Mouse (Mus musculus) gastrocnemius, postnatal 4 days (tissue): ENCODE results near the gene Gmfg. TPM values are rescaled to one million over a fixed set of nuclear protein-coding genes. Genes with fewer than 3 reads are reported as not detected.
A peak's percentile ranks its signal among the peaks of the same experiment; 100 is the strongest.

Source experiments
- DNase-seq, 2 experiments: peaks; one replicate each; pipeline ENCODE4 v3.0.0; 2021 to 2022; ENCODE audit warnings: low spot score in 2 of 2, mixed read lengths in 2 of 2
- total RNA-seq, 2 experiments: library from RNA; stranded (reverse); gene quantifications; 2 replicates each; pipeline ENCODE4 v1.2.3; 2021

The Gmfg gene
- total RNA-seq, 2 experiments from 2014 or later, result 16.1 to 16.2 TPM

GRCm38 (mm10) chr7:28436271-28436904 lies 859 bp upstream of the Gmfg start:
- DNase-seq, result peak; percentile 99 to 100

GRCm38 (mm10) chr7:28437964-28438363 lies 717 bp downstream of the Gmfg start:
- DNase-seq, result no peak

GRCm38 (mm10) chr7:28438771-28439170 lies 1.5 kb downstream of the Gmfg start:
- DNase-seq, result no peak

GRCm38 (mm10) chr7:28440739-28441138 lies 3.5 kb downstream of the Gmfg start:
- DNase-seq, result no peak

- DNase-seq, result no peak
Measured at GRCm38 (mm10) chr7:28441776-28442485, 4.7 kb downstream of the Gmfg start.

GRCm38 (mm10) chr7:28442688-28443087 lies 5.4 kb downstream of the Gmfg start:
- DNase-seq, result no peak

GRCm38 (mm10) chr7:28444344-28444974 lies 7.2 kb downstream of the Gmfg start:
- no peak for DNase-seq

- peak; percentile 56 to 77 for DNase-seq
Measured at GRCm38 (mm10) chr7:28446446-28446845, 9.2 kb downstream of the Gmfg start.

- no peak for DNase-seq
Measured at GRCm38 (mm10) chr7:28447101-28447830, 10.0 kb downstream of the Gmfg start.

- no peak for DNase-seq
Measured at GRCm38 (mm10) chr7:28447865-28448820, 10.9 kb downstream of the Gmfg start.

GRCm38 (mm10) chr7:28451531-28452360 lies 14.5 kb downstream of the Gmfg start, which contains the start of gene Lrfn1:
Gene Lrfn1, plus strand, starts transcription at chr7:28451980.
- no peak for DNase-seq

GRCm38 (mm10) chr7:28452361-28453005 lies 15.2 kb downstream of the Gmfg start:
- DNase-seq, result no peak

- DNase-seq, result no peak
Measured at GRCm38 (mm10) chr7:28460361-28460760, 23.1 kb downstream of the Gmfg start.

- DNase-seq, result no peak
Measured at GRCm38 (mm10) chr7:28462769-28463168, 25.5 kb downstream of the Gmfg start.

GRCm38 (mm10) chr7:28464416-28465212 lies 27.4 kb downstream of the Gmfg start:
- DNase-seq, result peak in 1 of 2 experiments; percentile 27

GRCm38 (mm10) chr7:28466721-28467212 lies 29.5 kb downstream of the Gmfg start:
- DNase-seq, result no peak

GRCm38 (mm10) chr7:28467213-28467751 lies 30.0 kb downstream of the Gmfg start:
- peak; percentile 36 to 53 for DNase-seq

- no peak for DNase-seq
Measured at GRCm38 (mm10) chr7:28476191-28476590, 38.9 kb downstream of the Gmfg start.
